Mouse (Mus musculus) gastrocnemius, postnatal 25 days (tissue): Measurements from ENCODE around the gene Mvd. TPM values are rescaled to one million over a fixed set of nuclear protein-coding genes. Genes with fewer than 3 reads are reported as not detected.

ENCODE experiments used
- DNase-seq: peaks from one replicate; pipeline ENCODE4 v3.0.0; 2022
- long read RNA-seq, 2 experiments: library from polyadenylated mRNA; stranded (forward); transcript quantifications; one replicate each; pipeline ENCODE4 v2.0.0; 2021
- total RNA-seq, 2 experiments: library from RNA; stranded (reverse); gene quantifications; 1 replicate in 1 of 2; 2 replicates in 1 of 2; pipeline ENCODE4 v1.2.3; 2021

Mvd gene
- 1 to 10 TPM; 4.2 to 5.2 TPM for total RNA-seq
- long read RNA-seq, experiment 1, transcript Mvd-201 (10 exons, 1,756 nt) = major isoform, 8 of 8 reads
- long read RNA-seq, experiment 1, partial matches to known transcripts = 0 of 8 reads
- long read RNA-seq, experiment 1, other reads (novel, unspliced or antisense) = 0 of 8 reads
- long read RNA-seq, experiment 2, transcript Mvd-201 (10 exons, 1,756 nt) = major isoform, 12 of 16 reads
- long read RNA-seq, experiment 2, partial matches to known transcripts = 2 of 16 reads
- long read RNA-seq, experiment 2, other reads (novel, unspliced or antisense) = 2 of 16 reads

GRCm38 (mm10) chr8:122443262-122444006, at the start of gene Mvd:
Gene Mvd, minus strand, starts transcription at chr8:122443422.
- peak; percentile 100 for DNase-seq

DNA sequence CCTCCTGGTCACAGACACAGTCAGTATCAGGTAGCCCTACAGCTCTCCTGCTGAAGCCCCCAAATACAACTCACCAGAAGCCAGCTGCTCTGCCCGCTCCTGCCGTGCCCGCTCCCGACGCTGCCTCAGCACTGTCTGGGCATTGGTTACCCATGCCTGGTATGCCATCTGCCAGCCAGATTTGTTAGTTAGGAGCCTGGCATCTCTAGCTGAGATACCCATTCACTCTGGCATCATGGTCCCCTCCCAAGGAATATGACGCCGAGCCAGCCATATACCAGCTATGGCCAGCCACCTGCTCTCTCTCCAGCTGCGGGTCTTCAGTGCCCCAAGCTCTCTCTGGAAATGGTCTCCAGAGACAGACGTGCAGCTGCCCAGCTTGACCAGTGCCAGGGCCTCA, 45.2 kb upstream of the Mvd start:
- no peak for DNase-seq

- DNase-seq = no peak
Measured at GRCm38 (mm10) chr8:122484831-122485230, 41.6 kb upstream of the Mvd start.

DNA sequence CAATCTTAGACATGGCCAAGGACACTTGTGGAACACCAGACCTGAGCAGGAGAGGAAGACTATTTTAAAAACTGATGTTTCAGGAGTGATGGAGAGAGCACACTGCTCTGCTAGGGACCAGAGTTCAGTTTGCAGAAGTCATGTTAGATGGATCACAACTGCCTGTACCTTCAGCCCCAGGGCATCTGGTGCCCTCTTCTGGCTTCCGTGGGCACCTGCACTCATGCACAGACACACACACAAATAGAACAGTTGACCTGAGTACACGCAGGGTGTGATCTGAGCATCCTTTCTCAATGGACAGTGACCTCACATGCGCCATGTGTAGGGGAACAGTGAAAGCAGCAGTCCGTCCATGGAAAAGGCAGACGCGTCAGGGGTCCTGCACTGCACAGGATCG, 40.7 kb upstream of the Mvd start:
- no peak for DNase-seq

DNA sequence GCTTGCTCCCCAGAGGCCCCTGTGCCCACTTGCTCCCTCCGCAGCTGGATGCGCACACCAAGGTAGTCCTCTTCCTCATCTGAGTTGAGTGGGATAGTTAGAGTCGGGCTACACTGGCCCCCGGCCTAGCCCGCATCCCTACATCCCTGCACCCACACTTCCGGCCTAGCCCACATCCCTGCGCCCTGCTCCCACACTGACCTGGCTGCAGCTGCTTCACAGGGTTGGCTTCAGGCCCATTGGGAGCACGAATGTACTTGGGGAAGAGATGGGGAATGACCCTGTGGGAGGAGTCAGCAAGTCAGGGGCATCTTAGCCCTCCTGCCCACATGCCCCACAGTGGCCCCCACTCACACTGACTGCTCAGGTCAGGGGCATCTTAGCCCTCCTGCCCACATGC, 39.2 kb upstream of the Mvd start:
- no peak for DNase-seq

DNA sequence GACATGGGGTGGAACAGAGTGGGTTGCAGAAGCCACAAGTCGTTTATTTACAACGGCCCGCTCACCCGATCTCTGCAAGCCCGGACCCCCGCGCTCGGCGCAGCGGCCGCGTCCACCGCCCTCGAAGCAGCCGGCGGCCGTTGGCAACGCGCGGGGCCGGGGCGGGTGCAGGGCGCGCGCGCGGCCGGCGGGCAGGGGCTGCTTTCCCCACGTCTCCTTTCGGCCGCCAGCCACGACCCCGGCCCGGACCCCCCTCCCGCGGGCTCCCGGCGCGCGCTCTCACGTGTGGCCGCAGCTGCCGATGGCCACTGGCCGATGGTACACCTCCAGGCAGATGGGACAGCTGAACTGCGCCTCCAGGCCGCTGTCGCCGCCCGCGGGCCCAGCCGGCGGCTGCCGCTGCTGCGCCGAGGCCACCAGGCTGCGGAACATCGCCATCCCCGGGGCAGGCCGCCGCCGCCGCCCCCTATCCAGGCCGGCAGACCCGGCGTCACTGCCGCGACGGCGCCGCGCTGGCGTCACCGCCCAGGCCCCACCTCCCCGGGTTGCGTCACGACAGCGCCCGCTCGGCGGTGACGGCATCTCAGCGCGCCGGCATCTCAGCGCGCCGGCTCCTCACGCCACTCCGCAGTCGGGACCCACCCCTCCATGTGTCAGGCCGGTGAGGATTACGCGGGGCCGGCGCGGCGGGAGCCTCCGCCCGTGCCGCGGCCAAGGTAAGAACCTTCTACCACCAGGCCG, 32.5 kb upstream of the Mvd start, which contains the start of the genes Rnf166 and Ctu2:
Gene Rnf166, minus strand, starts transcription at position 485 of the 741 bp plus-strand sequence.
Gene Ctu2, plus strand, starts transcription at position 564 of the 741 bp plus-strand sequence.
- DNase-seq = peak; percentile 93

GRCm38 (mm10) chr8:122474951-122475560, 31.8 kb upstream of the Mvd start:
- DNase-seq = peak; percentile 25

DNA sequence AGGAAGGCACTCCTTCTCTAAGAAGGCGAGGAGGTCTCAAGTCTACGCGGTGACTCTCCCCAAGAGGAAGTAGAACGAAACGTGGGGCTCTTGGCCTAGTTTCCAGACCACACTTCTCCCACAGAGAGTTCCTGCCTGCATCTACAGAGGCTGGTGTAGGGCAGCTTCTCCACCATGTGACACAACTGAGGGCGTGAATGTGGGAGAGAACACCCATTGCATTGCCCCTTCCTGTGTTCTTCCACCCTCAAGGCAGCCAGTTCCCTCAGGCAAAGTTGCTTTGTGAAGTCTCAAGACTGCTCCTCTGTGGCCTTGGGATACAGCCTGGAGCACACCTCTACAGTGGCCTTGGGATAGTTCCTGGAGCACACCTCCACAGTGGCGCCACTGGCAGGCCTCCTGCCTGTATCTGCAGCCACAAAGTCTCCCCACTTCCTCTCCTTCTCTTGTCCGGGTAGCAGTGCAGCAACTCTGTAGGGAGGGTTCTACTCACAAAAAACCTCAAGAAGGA, 30.7 kb upstream of the Mvd start:
- no peak for DNase-seq

GRCm38 (mm10) chr8:122470691-122471090, 27.5 kb upstream of the Mvd start:
- no peak for DNase-seq

DNA sequence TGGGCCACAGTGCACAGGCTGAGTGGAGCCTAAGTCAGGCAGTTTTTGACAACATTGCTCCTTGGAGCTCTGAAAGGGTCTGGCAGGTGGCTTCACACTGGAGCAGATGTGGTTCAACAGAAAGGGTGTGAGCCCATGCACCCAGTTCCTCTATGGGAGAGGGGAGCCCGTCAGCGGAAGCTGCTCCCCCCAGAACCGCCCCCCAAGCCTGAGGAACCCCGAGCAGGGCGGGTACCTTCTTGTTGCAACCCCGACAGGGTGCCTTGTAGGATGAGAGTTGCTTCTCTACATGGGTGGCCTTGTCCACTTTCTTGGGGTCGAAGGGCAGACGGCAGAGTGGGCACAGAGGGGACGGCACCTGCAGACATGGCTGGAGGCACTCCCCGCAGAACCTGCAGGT, 26.7 kb upstream of the Mvd start:
- no peak for DNase-seq

GRCm38 (mm10) chr8:122469407-122469806, 26.2 kb upstream of the Mvd start:
- no peak for DNase-seq

- DNase-seq = no peak
Measured at GRCm38 (mm10) chr8:122467816-122468215, 24.6 kb upstream of the Mvd start.

GRCm38 (mm10) chr8:122464985-122465384, 21.8 kb upstream of the Mvd start:
- DNase-seq = no peak

DNA sequence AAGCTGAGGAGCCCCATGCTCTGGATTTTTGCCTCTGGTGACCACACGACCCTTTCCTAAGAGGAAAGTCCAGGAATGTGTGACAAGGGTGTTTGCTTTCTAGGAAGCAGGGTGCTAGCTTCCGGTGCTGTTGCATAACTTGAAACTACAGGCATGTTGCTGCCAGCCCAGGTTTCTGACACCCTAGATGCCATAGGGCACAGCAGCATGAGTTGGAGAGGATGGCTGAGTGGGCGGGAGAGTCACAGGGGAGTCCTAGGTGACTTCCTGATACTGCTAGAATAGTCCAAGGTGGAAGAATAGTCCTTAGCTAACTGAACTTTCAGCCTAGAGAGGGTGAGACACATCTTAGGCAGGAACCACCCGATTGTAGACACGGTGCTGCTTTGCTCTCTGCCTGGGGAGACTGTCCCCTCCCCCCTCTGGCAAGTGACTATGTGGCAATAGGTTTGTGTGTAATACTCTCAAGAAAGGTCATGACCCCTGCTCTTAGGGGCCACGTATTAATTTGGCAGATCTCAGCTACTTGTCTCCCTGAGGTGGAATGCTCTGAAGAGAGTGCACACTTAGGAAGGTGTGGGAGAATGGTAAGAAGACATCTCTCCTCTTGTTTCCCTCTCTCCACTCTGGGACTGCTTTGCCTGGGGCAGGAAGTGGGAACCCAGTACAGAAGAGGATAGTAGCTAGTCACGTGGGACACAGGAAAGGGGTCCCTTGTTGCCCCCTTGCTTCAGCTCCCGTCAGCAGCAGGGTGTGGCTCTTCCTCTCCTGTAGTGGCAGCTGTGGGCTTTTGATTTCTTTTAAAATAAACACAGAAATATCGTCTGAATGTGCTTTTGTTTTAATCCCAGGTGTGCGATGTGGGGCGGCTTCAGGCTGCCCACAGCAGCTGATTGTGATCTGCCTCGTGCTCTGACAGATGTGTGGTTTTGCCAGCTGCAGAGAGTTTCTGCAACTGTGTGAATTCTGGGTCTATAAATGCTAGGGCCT, 20.7 kb upstream of the Mvd start:
- no peak for DNase-seq

DNA sequence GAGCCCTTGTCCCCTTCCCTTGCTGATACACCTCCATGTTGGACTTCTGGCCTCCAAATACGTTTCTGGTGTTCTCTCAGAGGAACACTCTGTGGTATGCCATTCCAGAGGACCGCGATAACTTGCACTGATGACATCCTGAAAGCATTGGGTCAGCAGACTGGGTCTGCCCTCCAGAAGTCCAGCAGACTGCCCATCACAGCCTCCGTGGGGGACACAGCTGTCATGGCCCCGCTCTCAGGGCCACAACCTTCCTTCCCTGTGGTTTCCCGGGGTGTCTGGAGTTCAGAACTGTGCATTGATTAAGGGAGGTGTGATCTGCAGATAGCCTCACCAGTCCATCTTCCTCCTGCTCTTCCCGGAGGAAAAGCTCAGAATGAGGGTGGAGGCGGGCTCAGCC, 19.3 kb upstream of the Mvd start:
- DNase-seq = no peak

- DNase-seq = no peak
Measured at GRCm38 (mm10) chr8:122461473-122462148, 18.4 kb upstream of the Mvd start.

DNA sequence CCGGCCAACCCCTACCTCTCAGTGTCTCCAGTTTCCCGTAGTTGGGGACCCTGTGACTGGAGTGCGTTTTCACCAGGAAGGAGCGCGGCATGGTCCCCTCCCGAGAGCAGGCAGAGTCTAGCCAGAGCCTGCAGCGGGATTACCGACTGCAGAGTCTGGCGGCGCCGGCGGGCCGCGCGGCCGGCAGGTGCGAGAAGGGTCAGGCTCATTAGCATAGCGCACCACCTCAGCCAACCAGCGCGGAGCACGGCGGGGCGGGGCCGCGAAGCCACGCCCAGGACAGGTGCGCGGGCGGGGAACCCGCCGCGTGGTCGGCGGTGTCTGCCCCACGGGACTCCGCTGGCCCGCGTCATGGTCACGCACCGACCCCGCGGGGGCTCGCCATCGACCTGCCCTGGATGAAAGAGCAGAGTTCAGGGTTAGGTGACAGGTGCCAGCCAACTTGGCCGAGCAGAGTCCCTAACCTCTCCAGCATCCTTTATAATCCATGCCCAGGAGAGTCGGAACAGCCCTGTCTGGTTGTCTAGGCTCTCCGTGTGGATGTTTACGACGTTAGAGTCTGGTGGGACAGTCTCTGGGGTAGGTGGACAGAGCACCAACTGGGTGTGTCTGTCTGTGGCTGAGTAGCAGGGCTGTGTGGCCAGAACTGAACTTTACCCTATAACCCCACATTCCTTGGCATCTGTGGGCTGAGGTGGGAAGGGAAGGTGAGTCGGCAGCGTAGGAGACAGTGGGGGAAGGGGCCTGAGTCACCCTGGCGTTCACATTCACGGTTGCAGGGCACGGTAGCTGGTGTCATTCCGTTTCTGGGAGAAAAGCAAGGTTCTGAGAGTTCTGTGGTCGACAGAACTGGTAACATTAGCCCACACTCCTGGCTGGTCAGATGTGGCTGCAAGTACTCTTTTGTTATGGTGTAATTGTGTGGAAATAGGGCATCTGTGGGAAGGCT, 17.6 kb upstream of the Mvd start, which contains the start of gene Snai3:
Gene Snai3, minus strand, starts transcription at position 210 of the 949 bp plus-strand sequence.
- DNase-seq = peak; percentile 78

GRCm38 (mm10) chr8:122459990-122460389, 16.8 kb upstream of the Mvd start:
- DNase-seq = no peak
